Mouse (Mus musculus) neural tube, embryonic 12.5 days (tissue): ENCODE measurements at regions not wholly inside any gene's neighbourhood (a gene's known extent, or its start where the extent isn't known, plus 50 kb on each side); places are given as distances from the start of the nearest gene placed in this dataset.
"Not testable (repeated sequence)": the region's sequence is repeated elsewhere in the genome, so short reads cannot be mapped to it uniquely, and the experiment has no call there.

Experiments
- ATAC-seq: fragments of 200-750 bp; cut with Nextera tagmentation; 2 replicates; pipeline ENCODE4 v1.8.0; 2017; ENCODE audit warnings: low read depth, mild to moderate bottlenecking, moderate TSS enrichment, moderate library complexity; ENCODE audit not compliant: low FRiP score
- H3K27ac ChIP-seq: fragments of 300-500 bp; sonication (generic); 2 replicates; pipeline ENCODE4 v1.5.1; 2016
- H3K27me3 ChIP-seq: fragments of 300-500 bp; sonication (generic); replicated peaks from 2 replicates; pipeline ENCODE4 v1.6.1; 2016; ENCODE audit warnings: mild to moderate bottlenecking
- H3K36me3 ChIP-seq: fragments of 300-500 bp; sonication (generic); 2 replicates; pipeline ENCODE4 v1.6.1; 2016; ENCODE audit warnings: mild to moderate bottlenecking
- H3K4me1 ChIP-seq: fragments of 300-500 bp; sonication (generic); 2 replicates; pipeline ENCODE4 v1.6.1; 2016
- H3K4me2 ChIP-seq: fragments of 300-500 bp; sonication (generic); replicated peaks from 2 replicates; pipeline ENCODE4 v1.6.1; 2016; ENCODE audit warnings: mild to moderate bottlenecking
- H3K4me3 ChIP-seq: fragments of 300-500 bp; sonication (generic); 2 replicates; pipeline ENCODE4 v1.5.1; 2016
- H3K9ac ChIP-seq: fragments of 300-500 bp; sonication (generic); 2 replicates; pipeline ENCODE4 v1.6.1; 2016; ENCODE audit warnings: mild to moderate bottlenecking
- H3K9me3 ChIP-seq: fragments of 300-500 bp; sonication (generic); 2 replicates; pipeline ENCODE4 v1.6.1; 2016; ENCODE audit warnings: mild to moderate bottlenecking
- WGBS: fragments of 180-500 bp; shearing (Covaris S2); methylation state at CpG from one replicate; pipeline ENCODE4 v1.1.7; 2016; 5-methylcytosine and 5-hydroxymethylcytosine counted together

DNA sequence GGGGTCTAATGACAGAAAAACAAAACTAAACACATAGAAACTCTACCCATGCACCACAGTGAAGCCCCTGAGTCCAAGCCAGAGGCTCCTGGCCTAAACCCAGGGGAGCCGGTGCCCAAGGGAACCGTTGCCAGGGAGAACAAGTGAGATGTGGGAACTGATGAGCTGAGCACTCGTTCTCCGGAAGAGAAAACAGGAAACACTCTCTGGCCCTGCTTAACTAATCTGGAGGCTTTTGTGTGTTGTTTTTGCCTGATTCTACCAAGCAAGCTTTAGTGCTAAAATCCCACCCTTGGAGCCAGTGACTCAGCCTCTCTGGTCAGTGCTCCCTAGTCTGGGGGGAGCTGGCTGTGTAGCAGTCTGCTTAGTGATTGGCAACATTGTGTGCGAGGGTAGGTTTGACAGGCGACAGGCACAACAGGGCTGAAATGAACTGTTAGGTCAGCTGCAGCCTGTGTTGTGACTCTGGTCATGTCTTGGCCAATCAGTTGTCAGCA lies 242.3 kb downstream of the Prex1 start:
- no peak overlapping the region for H3K27ac ChIP-seq
- 63% methylated on average over 6 of the region's 6 CpGs for WGBS
- ATAC-seq, result no peak

DNA sequence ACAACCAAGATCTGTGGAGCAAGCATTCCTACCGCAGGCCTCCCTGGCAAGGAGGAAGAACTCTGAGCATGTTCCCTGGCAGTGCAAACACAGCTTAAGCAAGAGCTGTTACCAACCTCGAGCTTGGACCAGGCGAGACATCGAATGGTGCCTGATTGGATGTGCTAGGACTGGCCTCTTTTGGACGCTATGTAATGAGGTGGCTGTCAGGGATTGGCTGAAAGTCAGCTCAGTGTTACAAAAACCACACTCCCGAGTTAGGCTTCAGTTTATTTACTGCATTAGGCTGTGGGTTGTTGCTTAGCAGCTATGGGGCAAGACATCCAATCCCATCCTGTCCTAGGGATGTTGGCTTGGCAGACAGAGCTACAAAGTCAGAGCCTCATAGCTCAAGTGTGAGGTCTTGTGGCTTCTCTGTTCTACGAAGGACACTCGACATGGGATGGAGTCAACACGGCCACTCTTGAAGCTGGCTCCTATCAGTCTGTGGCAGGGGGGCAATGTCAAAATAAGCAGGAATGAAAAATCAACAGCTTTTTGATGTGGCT lies 244.5 kb downstream of the Prex1 start:
- Histone ChIP-seq H3K4me2 (no peak overlapping the region), H3K4me3 (no peak overlapping the region), H3K27ac (no peak overlapping the region), H3K36me3 (no peaks in the 10 kb centered on the region), H3K4me1 (peaks cover 20% of the 10 kb centered on the region), H3K27me3 (no peaks in the 10 kb centered on the region), H3K9me3 (no peaks in the 10 kb centered on the region), H3K9ac (no peak overlapping the region)
- WGBS, result 91% methylated on average over 9 of the region's 9 CpGs
- ATAC-seq, result no peak

More for the DNA sequence above, 242.3 kb downstream of the Prex1 start:
- no peaks in the 10 kb centered on the region for H3K9me3 ChIP-seq
- peaks cover 27% of the 10 kb centered on the region for H3K4me1 ChIP-seq
- no peaks in the 10 kb centered on the region for H3K36me3 ChIP-seq
- no peak overlapping the region for H3K9ac ChIP-seq
- H3K27me3 ChIP-seq, result no peaks in the 10 kb centered on the region
- H3K4me3 ChIP-seq, result no peak overlapping the region
- no peak overlapping the region for H3K4me2 ChIP-seq

DNA sequence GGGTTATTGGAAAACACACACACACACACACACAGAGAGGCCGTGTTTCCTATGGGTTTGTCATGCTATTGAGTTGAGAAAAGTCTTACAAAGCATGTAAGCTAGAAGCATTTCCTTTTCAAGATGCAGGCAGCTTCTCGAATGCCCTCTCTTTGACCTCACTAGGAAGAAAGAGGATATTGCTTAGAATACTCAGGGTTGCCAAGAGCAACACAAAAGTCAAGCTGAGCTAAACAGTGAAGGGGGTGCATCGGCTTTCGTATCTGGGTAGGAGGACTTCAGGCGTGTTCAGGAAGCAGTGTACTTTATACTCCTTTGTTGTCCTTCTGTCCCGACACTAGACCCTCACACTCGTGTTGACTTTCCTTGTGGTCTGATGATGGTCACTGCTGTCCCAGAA lies 246.5 kb downstream of the Prex1 start:
- H3K4me1 ChIP-seq, result peaks cover 19% of the 10 kb centered on the region
- no peaks in the 10 kb centered on the region for H3K36me3 ChIP-seq
- no peaks in the 10 kb centered on the region for H3K9me3 ChIP-seq
- H3K4me3 ChIP-seq, result no peak overlapping the region
- WGBS, result 34% methylated on average over 7 of the region's 7 CpGs
- no peaks in the 10 kb centered on the region for H3K27me3 ChIP-seq
- H3K9ac ChIP-seq, result no peak overlapping the region
- H3K4me2 ChIP-seq, result no peak overlapping the region
- no peak for ATAC-seq
- H3K27ac ChIP-seq, result no peak overlapping the region

DNA sequence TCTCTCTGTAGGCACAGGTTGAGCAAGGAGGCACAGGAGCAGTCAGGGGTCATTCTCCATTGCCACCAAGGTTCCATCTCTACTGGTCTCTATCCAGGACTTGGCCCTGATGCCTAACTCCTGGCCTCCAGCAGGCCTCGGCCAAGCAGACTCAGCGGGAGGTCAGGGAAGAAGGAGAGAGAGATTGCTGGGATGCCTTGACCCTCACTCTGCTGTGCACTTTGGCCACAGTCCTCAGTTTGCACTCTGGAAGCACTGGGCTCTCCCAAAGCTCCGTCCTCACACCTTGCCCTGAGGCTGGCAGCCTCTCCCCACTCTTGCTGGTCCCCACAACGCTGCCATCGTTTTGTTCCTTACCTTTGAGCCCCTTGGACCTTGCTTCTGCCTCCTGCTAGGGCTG lies 248.1 kb downstream of the Prex1 start:
- no peaks in the 10 kb centered on the region for H3K36me3 ChIP-seq
- H3K27ac ChIP-seq, result no peak overlapping the region
- no peak overlapping the region for H3K4me3 ChIP-seq
- H3K9ac ChIP-seq, result no peak overlapping the region
- no peak for ATAC-seq
- H3K4me1 ChIP-seq, result peaks cover 15% of the 10 kb centered on the region
- H3K4me2 ChIP-seq, result no peak overlapping the region
- WGBS, result 79% methylated on average over 5 of the region's 5 CpGs
- H3K9me3 ChIP-seq, result no peaks in the 10 kb centered on the region
- no peaks in the 10 kb centered on the region for H3K27me3 ChIP-seq

GRCm38 (mm10) chr2:166463539-166463938 lies 250.1 kb downstream of the Prex1 start:
- Histone ChIP-seq H3K36me3 (no peaks in the 10 kb centered on the region), H3K27me3 (no peaks in the 10 kb centered on the region), H3K4me1 (peaks cover 28% of the 10 kb centered on the region), H3K4me3 (no peak overlapping the region), H3K9me3 (no peaks in the 10 kb centered on the region), H3K9ac (no peak overlapping the region), H3K27ac (no peak overlapping the region), H3K4me2 (no peak overlapping the region)
- ATAC-seq, result no peak
- 84% methylated on average over 9 of the region's 9 CpGs for WGBS

GRCm38 (mm10) chr2:166461956-166462355 lies 251.7 kb downstream of the Prex1 start:
- no peak overlapping the region for H3K4me2 ChIP-seq
- H3K27me3 ChIP-seq, result no peaks in the 10 kb centered on the region
- ATAC-seq, result no peak
- WGBS, result 92% methylated on average over 3 of the region's 3 CpGs
- no peak overlapping the region for H3K9ac ChIP-seq
- H3K27ac ChIP-seq, result no peak overlapping the region
- peaks cover 23% of the 10 kb centered on the region for H3K4me1 ChIP-seq
- no peaks in the 10 kb centered on the region for H3K9me3 ChIP-seq
- H3K4me3 ChIP-seq, result no peak overlapping the region
- no peaks in the 10 kb centered on the region for H3K36me3 ChIP-seq

DNA sequence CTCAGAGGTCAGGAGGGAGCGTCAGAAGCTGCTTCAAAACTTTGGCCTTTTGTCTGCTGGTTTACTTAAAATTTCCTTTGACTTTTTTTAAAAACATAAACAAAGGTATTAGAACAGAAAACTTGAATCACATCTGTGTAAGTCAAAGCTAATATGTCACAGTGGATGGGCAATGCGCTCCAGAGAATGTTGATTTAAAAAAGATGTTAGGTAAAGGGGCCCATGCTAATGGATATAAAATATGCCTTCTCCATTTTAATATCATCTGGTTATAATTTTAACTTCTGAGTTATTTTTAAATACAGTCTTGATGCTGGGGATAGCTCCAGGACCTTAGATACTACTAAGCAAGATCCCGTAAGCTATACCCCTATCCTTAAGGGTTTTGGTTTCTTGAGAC lies 252.5 kb downstream of the Prex1 start:
- Histone ChIP-seq H3K36me3 (no peaks in the 10 kb centered on the region), H3K27me3 (no peaks in the 10 kb centered on the region), H3K27ac (no peak overlapping the region), H3K4me2 (no peak overlapping the region), H3K9ac (no peak overlapping the region), H3K9me3 (no peaks in the 10 kb centered on the region), H3K4me1 (peaks cover 14% of the 10 kb centered on the region), H3K4me3 (no peak overlapping the region)
- no peak for ATAC-seq
- 89% methylated on average over 3 of the region's 3 CpGs for WGBS

DNA sequence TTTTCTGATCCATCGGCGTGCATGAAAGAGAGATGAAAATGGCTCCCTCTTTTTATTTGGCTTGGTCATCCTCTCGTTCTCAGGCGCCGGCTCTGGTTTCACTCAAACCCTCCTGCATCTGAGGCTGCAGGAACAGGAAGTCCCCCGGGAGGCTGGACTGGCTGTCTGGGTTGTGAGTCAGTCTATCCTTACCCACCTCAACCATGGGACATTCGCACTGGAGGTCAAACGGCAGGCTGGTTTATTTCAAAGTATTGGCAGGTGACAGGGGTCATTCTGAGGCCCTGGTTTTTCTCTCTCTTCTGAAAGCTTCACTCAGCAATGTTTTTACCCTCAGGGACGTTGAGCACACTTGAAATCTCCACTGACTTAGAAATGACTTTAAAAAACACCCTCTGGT lies 253.7 kb downstream of the Prex1 start:
- ATAC-seq, result no peak

GRCm38 (mm10) chr2:166458953-166459352 lies 254.7 kb downstream of the Prex1 start:
- H3K4me2 ChIP-seq, result no peak overlapping the region
- H3K4me3 ChIP-seq, result no peak overlapping the region
- no peaks in the 10 kb centered on the region for H3K27me3 ChIP-seq
- H3K36me3 ChIP-seq, result no peaks in the 10 kb centered on the region
- H3K4me1 ChIP-seq, result peaks cover 15% of the 10 kb centered on the region
- H3K27ac ChIP-seq, result no peak overlapping the region
- no peaks in the 10 kb centered on the region for H3K9me3 ChIP-seq
- WGBS, result 84% methylated on average over 9 of the region's 9 CpGs
- no peak overlapping the region for H3K9ac ChIP-seq
- no peak for ATAC-seq

More for the DNA sequence above, 253.7 kb downstream of the Prex1 start:
- H3K27ac ChIP-seq, result no peak overlapping the region
- no peaks in the 10 kb centered on the region for H3K9me3 ChIP-seq
- H3K36me3 ChIP-seq, result no peaks in the 10 kb centered on the region
- H3K4me3 ChIP-seq, result no peak overlapping the region
- WGBS, result 52% methylated on average over 9 of the region's 9 CpGs
- peaks cover 13% of the 10 kb centered on the region for H3K4me1 ChIP-seq
- no peak overlapping the region for H3K9ac ChIP-seq
- no peak overlapping the region for H3K4me2 ChIP-seq
- H3K27me3 ChIP-seq, result no peaks in the 10 kb centered on the region

DNA sequence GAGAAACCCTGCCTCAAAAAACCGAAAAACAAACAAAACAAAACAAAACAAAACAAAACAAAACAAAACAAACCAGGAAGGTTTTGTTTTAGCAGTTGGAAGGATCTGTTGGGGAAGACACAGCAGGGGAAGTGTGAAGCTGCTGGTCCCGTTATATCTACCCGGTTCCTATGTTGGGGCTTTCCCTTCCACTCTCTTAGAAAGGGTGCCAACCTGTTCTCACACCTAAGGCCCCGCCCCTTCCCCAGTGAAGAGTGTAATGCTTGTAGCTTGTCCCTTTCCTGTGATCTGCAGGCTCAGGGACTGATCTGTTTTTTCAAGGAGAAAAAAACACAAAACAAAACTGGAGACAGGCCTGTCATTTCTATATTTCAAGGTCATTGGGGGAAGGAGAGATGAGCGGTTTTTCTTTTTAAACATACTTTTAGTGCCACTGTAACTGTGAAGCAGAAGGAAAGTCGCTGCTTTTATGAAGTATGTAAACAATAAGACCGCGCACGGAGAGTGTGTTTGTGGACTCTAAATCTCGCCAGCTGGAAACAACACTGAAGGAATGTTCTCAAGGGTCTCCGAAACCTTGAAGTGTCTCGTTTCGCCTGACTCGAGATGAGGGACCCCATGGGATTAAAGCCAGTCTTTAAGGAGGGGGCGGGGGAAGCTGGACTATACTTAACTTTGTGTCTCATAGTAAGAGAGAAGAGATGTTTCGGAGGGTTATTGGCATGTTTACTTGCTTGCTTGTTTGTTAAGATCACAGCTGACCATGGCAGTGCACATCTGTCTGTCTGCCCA lies 256.1 kb downstream of the Prex1 start:
- Histone ChIP-seq H3K27me3 (no peaks in the 10 kb centered on the region), H3K4me2 (no peak overlapping the region), H3K27ac (no peak overlapping the region), H3K9ac (no peak overlapping the region), H3K4me1 (peaks cover 15% of the 10 kb centered on the region), H3K4me3 (no peak overlapping the region), H3K9me3 (no peaks in the 10 kb centered on the region), H3K36me3 (no peaks in the 10 kb centered on the region)
- WGBS, result 74% methylated on average over 16 of the region's 16 CpGs
- no peak for ATAC-seq

DNA sequence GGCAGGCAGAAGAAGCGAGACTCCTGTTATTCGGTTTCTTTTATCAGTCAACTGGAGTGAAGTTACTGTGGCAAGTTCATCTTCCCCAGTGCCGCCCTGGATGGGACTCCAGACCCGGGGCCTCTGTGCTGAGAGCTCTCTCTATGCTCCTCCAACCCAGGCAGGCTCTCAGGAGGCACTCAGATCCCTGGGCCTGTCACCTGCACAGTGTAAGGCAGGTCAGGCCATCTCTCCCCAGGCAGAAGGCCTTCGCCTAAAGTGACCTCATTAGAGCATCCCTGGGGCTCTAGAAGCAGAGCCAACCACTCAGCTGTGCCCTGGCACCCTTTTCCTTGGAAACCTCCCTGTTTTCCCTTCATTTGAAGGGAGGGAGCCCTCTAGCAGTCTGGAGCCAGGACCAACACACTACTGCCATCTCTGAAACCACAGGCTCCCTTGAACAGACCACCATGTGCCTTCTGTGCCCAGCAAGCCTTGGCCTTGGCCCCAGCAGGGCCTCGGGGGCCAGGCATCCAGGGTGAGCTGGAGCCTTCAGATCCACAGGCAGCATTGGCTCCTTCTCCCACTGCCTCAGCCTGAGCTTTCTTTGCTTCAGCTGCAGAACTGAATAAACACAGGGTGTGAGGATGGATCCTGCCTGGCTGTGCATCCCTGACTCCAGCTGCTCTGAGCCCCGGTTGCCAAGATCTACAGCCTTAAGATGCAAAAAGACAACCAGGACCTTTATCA lies 259.3 kb downstream of the Prex1 start:
- not testable (repeated sequence) for H3K27ac ChIP-seq, H3K9me3 ChIP-seq, H3K9ac ChIP-seq, ATAC-seq, H3K36me3 ChIP-seq, H3K27me3 ChIP-seq, H3K4me3 ChIP-seq, H3K4me1 ChIP-seq, H3K4me2 ChIP-seq
- 61% methylated on average over 2 of the region's 7 CpGs for WGBS

GRCm38 (mm10) chr2:166450964-166451363 lies 262.7 kb downstream of the Prex1 start:
- 65% methylated on average over 7 of the region's 7 CpGs for WGBS
- H3K27me3 ChIP-seq, result no peaks in the 10 kb centered on the region
- no peaks in the 10 kb centered on the region for H3K36me3 ChIP-seq
- no peak overlapping the region for H3K27ac ChIP-seq
- peaks cover 15% of the 10 kb centered on the region for H3K4me1 ChIP-seq
- H3K4me3 ChIP-seq, result no peak overlapping the region
- no peak for ATAC-seq
- H3K9me3 ChIP-seq, result no peaks in the 10 kb centered on the region
- no peak overlapping the region for H3K9ac ChIP-seq
- H3K4me2 ChIP-seq, result no peak overlapping the region
